Mouse (Mus musculus): ENCODE measurements around the gene Slc22a15.

Gene Slc22a15

GRCm38 (mm10) chr3:101915048-101915801 is 9.0 kb downstream of the Slc22a15 start:
- peak; percentile 26 for DNase-seq

GRCm38 (mm10) chr3:101914266-101914665 is 10.0 kb downstream of the Slc22a15 start:
- no peak for DNase-seq

- no peak for DNase-seq
These were observed 12.2 kb downstream of the Slc22a15 start for GRCm38 (mm10) chr3:101912041-101912440.

DNA sequence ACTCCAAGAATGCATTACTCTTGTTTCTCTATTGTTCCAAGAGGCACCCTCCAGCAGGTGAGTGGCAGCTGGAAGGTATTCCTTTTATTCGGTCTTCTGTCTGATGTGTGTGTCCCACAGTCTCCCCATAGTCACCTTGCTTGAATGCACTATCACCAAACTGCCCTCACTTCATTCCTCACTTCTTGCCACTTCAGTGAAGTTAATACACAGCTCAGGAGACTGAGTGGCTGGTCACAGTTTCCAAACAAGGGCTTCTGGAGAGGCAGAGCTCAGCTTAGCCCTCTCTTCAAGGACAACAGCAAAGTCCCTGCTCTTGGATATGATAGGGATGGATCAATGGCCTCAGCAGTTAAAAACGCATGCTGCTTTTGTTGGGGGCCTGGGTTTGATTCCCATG is 17.2 kb downstream of the Slc22a15 start:
- DNase-seq, result no peak

GRCm38 (mm10) chr3:101904776-101905175 is 19.5 kb downstream of the Slc22a15 start:
- DNase-seq, result no peak

GRCm38 (mm10) chr3:101903091-101903490 is 21.2 kb downstream of the Slc22a15 start:
- DNase-seq, result no peak

DNA sequence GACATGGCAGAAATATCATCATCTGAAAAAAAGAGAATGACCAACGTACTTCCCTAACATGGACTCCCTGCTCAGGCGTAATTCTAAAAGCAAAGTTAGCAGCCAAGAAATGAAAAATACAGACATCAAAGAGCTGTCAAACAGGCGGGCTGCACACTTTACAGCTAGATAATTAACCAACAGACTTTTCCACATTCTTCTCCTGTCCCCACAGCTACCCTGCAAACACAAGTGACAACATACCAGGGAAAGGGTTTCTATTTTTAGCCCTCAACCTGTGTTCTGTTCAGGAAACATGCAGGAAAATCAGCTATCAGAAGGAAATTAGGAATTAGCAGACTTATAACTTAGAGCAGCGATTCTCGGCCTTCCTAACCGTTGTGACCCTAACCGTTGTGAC is 21.9 kb downstream of the Slc22a15 start:
- no peak for DNase-seq

DNA sequence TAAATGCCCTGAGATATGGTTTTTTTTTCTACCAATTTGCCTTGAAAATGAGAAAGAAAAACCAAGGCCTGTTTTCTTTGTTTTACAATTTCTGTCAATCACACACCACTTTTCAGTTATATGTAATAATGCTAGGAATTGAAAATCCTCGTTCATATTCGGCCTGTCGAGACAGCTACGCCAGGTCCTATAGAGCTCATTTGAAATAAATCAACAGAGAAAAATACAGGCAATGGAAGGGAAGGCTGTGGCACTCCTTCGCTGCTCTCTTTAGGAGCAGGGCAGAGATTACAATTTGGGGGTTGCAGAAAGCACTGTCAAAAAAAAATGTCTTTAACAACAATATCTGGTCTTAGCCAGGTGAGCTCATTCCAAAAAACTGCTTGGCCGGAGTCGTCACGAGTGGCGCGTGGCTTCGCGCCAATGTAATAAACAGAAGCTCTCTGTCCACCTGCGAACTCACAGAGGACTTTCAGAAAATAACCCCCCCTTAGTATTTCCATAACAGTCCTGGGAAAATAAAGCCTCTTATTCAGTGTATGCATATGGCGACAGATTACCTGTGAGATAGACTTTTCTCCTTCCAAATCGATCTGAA is 26.8 kb downstream of the Slc22a15 start:
- no peak for DNase-seq

GRCm38 (mm10) chr3:101896893-101897292 is 27.4 kb downstream of the Slc22a15 start:
- DNase-seq, result peak; percentile 74

GRCm38 (mm10) chr3:101895376-101895910 is 28.8 kb downstream of the Slc22a15 start:
- DNase-seq, result no peak

DNA sequence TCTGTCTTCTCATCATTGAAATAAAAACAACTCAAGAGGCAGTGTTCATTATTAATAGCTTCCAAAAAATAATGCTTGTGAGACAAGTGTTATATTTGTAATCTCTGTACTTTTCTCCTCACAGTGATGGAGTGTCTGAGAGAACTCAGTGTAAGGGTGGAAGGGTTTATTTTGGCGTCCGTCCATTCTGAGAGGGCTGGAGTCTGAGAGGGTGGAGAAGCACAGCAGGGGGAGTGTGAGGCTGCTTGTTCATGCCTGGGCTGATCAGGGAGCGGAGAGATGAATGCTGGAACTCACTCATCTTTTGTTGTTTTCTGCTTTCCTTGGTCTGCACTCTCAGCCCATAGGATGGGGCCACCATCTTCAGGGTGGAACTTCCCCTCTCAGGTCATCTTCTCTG is 38.7 kb downstream of the Slc22a15 start:
- DNase-seq, result no peak

GRCm38 (mm10) chr3:101885041-101885440 is 39.2 kb downstream of the Slc22a15 start:
- no peak for DNase-seq

- DNase-seq, result no peak
These were observed 40.4 kb downstream of the Slc22a15 start for GRCm38 (mm10) chr3:101883902-101884301.

DNA sequence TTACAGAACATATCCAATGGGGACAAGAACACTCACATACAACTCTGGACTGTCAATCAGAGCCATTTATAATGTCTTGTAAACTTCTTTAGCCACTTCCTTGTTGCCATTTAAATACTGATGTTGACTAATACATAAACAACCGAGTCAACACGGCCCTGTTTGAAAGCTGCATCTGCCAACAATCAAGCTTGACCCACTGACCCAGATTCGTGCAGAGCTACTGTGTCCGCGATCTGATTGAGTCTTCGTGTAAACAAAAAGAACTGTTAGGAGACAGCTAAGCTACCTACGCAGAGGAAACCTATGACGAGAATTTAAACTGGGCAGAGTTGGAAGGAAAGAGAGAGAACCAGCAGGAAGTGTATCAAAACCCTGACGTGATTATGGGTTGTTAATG is 42.5 kb downstream of the Slc22a15 start:
- no peak for DNase-seq

GRCm38 (mm10) chr3:101880818-101881217 is 43.4 kb downstream of the Slc22a15 start:
- no peak for DNase-seq

GRCm38 (mm10) chr3:101878136-101878535 is 46.1 kb downstream of the Slc22a15 start:
- no peak for DNase-seq

DNA sequence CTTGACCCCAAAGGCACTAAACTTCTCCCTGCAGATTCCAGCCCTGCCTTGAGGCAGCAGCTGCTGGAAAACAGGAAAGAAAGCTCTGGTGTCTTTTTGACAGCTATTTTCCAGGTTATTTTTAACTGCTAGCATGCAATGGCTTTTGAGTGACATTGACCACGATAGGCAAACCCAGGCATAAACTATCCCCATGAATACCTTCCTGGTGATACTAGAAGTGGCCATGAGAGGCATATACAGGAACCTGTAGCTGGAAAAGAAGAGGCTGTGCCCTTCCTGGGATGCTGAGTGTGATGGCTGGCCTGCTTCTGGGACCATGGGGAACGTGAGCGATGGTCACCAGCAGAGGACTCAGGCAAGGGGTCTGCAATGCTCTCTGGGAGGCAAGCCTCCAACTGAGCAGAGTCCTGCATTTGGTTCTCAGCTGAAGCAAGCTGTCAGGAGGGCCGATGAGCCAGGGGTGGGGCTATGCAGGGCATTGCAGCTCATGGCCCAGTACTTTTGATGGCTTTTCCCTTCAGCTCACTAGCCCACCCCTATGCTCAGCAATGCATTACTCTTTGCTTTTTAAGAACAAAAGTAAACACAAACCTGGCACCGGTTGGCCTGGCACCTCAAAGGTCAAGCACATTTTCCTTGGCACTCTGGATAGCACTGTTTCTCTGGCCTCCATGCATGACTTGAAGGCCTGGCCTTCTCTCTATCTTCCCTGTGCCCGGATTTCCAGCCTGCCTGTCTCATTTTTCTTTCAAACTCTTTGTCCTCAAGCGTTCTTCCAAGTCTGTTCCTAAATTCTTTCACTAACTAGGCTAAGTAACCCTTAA is 47.6 kb downstream of the Slc22a15 start:
- DNase-seq, result no peak

DNA sequence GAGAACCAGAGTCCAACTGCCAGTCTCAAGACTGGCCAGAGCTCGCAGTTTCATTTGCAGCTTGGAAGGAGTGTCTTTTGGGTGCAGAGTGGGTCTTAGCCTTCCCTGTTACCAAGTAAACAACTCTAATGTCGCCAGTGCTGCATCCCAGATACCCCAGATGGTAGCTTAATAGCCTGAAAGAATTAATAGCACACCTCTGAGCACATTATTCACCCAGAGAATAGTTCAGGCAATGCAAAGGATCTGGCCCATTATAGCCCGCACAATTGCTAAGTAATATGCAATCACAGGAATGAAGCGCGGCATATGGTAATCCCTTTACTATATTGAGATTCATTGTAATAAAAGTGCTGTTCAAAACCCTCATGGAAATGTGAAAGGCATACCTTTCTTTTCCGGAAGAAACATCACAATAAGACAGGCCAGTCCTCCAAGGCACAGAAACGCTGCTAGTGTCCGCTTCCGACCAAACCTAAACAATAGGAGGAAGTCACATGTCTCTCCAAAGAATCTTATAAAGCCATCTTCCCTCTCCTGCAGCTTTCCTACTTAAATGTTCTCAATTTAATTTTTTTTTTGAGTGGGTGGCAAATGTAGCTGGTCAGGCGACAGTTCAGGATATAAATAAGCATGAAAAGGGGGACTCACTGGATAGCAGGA is 48.9 kb downstream of the Slc22a15 start:
- no peak for DNase-seq

- no peak for DNase-seq
These were observed 51.1 kb downstream of the Slc22a15 start for GRCm38 (mm10) chr3:101873061-101873675.

DNA sequence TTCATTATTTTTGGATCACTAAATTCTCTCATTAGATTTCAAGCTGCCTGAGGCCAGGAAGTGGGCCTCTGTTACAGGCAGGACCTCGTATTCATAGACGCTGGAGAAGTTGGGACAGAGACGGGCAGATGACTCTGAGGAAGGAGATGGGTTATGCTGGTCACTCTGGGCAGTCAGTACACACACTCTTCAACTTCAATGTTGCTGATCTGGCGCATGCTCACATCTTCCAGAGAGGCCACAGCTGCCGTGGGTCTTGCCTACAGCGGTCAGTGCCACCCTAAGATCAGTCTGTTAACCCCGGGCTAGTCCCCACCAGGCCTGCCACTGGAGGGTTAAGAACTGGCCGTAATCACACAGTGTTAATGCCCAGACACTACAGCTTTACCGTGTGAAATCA is 52.3 kb downstream of the Slc22a15 start:
- no peak for DNase-seq

GRCm38 (mm10) chr3:101867001-101867421 is 57.2 kb downstream of the Slc22a15 start:
- peak; percentile 75 for DNase-seq

GRCm38 (mm10) chr3:101861856-101862255 is 62.4 kb downstream of the Slc22a15 start:
- DNase-seq, result no peak
